Mouse (Mus musculus): ENCODE measurements at regions not wholly inside any gene's neighbourhood (a gene's known extent, or its start where the extent isn't known, plus 50 kb on each side); places are given as distances from the start of the nearest gene placed in this dataset.

DNA sequence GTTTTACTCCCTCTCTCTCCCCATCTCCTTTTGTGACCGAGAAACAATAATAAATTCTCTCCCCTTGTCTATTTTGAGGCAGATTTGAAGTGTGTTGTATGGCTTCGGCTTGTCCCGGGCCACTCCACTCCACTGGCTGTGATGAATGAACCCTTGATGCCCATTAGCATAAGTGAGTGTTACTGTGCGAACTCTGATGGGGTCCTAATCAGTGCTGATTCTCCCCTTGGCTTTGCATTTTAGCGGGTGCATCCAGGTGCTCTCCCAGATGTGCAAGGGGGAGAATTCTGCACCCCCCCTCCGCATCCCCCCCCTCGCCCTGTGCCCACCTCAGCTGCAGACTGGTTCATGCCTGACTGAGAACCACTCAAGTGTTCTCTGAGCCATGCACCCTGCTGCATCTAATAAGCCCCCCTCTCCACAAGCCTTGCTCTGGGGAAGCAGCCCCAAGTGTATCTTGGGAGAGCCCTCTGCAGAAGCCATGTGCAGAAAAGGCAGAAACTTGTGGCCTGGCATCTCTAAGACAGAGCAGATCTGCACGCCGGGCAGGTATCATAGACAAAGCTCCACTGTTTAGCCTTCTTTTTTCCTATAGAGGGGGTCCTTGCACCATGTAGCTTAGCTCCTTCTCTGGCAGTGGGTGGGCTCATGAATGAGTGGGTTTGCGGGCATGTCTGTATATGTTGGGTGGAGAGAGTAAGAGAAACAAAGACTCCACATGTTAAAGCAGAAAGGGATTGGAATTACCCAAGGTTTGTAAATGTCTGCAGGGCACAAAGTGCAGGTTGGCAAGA, 507.5 kb downstream of the Slc4a3 start:
- Histone ChIP-seq H3K36me3 (ENCODE audit: control insufficient read depth, insufficient read depth, low read length) (no peaks in the 10 kb centered on the region), H3K4me3 (ENCODE audit: low read depth, low read length) (no peak overlapping the region), H3K9ac (ENCODE audit: low read length) (no peak overlapping the region), H3K9me3 (ENCODE audit: control insufficient read depth, low read length) (no peaks in the 10 kb centered on the region), H3K4me2 (ENCODE audit: low read length) (no peak overlapping the region), H3K27me3 (replicated peaks; ENCODE audit: control insufficient read depth, insufficient read depth, low read length) (no peaks in the 10 kb centered on the region), H3K4me1 (replicated peaks; ENCODE audit: control insufficient read depth, insufficient read depth, low read length) (no peaks in the 10 kb centered on the region), H3K27ac (ENCODE audit: low read depth) (no peak overlapping the region)
- 72% methylated on average over 10 of the region's 10 CpGs for WGBS
- ATAC-seq (replicated peaks; ENCODE audit: low FRiP score, low TSS enrichment, low read depth) (no peak), DNase-seq (ENCODE audit: low spot score) (no peak)

DNA sequence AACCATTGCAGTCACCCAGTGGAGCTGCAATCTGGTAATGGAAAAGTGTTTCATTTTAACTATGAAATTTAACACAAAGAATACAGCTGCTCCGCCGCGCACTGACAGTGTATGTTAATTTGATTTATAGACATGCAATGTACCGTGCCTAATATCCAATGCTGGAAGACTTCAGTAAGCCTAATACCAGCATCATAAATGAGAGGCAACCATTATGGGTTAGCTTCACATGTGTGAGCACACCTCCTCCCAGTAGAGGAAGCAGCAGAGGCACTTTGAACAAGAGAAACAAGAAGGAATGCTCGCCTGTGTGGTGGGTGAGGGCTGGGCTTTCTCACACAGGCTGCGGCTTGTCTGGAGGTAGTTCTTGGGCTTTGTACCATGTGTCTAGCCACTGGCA, 519.7 kb downstream of the Slc4a3 start:
- 38% methylated on average over 6 of the region's 6 CpGs for WGBS
- DNase-seq (ENCODE audit: low spot score) (no peak), ATAC-seq (replicated peaks; ENCODE audit: low FRiP score, low TSS enrichment, low read depth) (no peak)
- Histone ChIP-seq H3K27me3 (replicated peaks; ENCODE audit: control insufficient read depth, insufficient read depth, low read length) (no peaks in the 10 kb centered on the region), H3K4me2 (ENCODE audit: low read length) (no peak overlapping the region), H3K36me3 (ENCODE audit: control insufficient read depth, insufficient read depth, low read length) (no peaks in the 10 kb centered on the region), H3K9ac (ENCODE audit: low read length) (no peak overlapping the region), H3K4me1 (replicated peaks; ENCODE audit: control insufficient read depth, insufficient read depth, low read length) (0 out of 2 replicates have a peak, but pooled peaks cover 3% of the 10 kb centered on the region), H3K4me3 (ENCODE audit: low read depth, low read length) (no peak overlapping the region), H3K9me3 (ENCODE audit: control insufficient read depth, low read length) (no peaks in the 10 kb centered on the region), H3K27ac (ENCODE audit: low read depth) (no peak overlapping the region)

DNA sequence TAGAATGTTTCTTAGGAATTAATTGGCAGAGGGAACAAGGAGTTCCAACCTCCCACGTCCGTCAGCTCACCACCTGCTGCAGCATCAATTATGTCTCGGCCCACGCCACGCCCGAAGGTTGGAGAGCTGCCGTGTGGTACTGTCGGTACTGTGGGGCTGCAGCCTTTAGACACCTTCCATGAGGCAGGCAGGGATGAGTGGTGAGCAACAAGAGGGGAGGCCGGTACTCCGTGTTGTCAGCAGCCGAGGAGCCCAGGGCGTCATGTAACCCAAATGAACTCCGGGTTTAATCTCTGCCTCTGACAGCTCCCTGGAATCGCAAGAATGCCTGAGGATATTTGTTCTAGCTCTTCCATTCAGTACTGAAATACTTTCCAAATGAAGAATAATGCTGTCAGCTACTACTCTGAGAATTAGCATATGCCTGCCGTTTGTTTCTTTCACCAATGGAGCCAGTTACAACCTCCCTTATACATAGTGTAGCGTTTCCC, 524.8 kb downstream of the Slc4a3 start:
- no peaks in the 10 kb centered on the region for H3K27me3 ChIP-seq (replicated peaks; ENCODE audit: control insufficient read depth, insufficient read depth, low read length)
- no peak overlapping the region for H3K4me2 ChIP-seq (ENCODE audit: low read length)
- DNase-seq (ENCODE audit: low spot score) (no peak), ATAC-seq (replicated peaks; ENCODE audit: low FRiP score, low TSS enrichment, low read depth) (no peak)
- no peak overlapping the region for H3K27ac ChIP-seq (ENCODE audit: low read depth)
- no peaks in the 10 kb centered on the region for H3K9me3 ChIP-seq (ENCODE audit: control insufficient read depth, low read length)
- H3K4me3 ChIP-seq (ENCODE audit: low read depth, low read length): no peak overlapping the region
- 65% methylated on average over 16 of the region's 16 CpGs for WGBS
- H3K36me3 ChIP-seq (ENCODE audit: control insufficient read depth, insufficient read depth, low read length): no peaks in the 10 kb centered on the region
- H3K9ac ChIP-seq (ENCODE audit: low read length): no peak overlapping the region
- H3K4me1 ChIP-seq (replicated peaks; ENCODE audit: control insufficient read depth, insufficient read depth, low read length): 0 out of 2 replicates have a peak, but pooled peaks cover under 1% of the 10 kb centered on the region

DNA sequence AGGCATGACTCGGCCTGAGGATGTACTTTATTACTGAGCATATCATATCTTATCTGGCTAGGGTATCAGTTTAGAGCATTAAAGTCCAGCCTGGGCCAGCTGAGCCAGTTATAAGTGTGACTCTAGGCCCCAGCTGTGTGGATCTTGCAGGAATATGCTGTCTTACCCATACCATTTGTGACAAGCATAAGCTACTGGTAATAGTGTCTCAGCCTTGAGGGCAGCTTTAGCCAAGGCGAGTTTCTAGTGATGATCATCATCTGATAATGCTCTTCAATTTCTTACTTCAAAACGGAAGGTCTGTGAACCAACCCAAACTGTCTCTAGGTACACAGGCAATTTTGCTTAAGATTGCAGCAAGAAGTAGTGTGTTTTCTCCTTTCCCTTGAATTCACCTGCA, 529.1 kb downstream of the Slc4a3 start:
- ATAC-seq (replicated peaks; ENCODE audit: low FRiP score, low TSS enrichment, low read depth): no peak
- H3K4me3 ChIP-seq (ENCODE audit: low read depth, low read length): no peak overlapping the region
- H3K36me3 ChIP-seq (ENCODE audit: control insufficient read depth, insufficient read depth, low read length): no peaks in the 10 kb centered on the region
- H3K9me3 ChIP-seq (ENCODE audit: control insufficient read depth, low read length): no peaks in the 10 kb centered on the region
- no peak overlapping the region for H3K27ac ChIP-seq (ENCODE audit: low read depth)
- WGBS: 59% methylated on average over 3 of the region's 3 CpGs
- H3K4me2 ChIP-seq (ENCODE audit: low read length): no peak overlapping the region
- H3K27me3 ChIP-seq (replicated peaks; ENCODE audit: control insufficient read depth, insufficient read depth, low read length): no peaks in the 10 kb centered on the region
- no peak overlapping the region for H3K9ac ChIP-seq (ENCODE audit: low read length)
- H3K4me1 ChIP-seq (replicated peaks; ENCODE audit: control insufficient read depth, insufficient read depth, low read length): no peaks in the 10 kb centered on the region; the same call in 1 of the 2 replicates
- no peak for DNase-seq (ENCODE audit: low spot score)

DNA sequence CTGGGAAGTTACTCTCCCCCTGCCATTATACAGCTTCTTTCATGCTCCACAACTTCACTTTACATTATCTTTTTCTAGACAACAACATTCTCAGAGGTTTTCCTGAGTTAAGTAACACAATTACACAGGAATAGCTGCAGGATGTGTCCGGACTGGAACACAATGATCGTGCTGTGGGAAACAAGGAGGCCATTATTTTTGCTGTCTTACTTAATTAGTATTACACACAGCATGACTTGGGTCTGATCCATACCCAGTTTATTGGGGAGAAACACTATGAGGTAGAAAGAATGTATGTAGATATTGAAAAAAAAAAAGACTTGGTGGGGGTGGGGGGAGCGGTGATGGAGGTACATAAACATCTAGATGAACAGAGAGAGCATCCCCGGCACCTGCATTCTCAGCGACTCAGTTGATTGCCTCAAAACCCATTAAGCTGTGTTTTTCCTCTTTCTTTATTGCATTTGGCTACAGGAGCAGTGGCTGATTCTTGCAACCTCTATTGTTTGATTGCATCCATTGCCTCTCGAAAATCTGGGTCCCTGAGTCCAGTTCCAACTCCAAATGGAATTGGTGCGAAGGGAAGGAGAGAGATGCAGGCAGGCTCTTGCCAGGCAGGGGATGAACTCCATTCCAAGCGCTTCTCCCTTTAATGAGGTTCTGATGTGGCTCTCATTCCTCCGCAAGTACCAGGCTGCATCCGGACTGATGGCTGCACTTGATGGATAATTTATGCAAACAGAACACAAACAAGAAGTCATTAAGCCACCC, 529.8 kb downstream of the Slc4a3 start:
- Histone ChIP-seq H3K9ac (ENCODE audit: low read length) (no peak overlapping the region), H3K36me3 (ENCODE audit: control insufficient read depth, insufficient read depth, low read length) (no peaks in the 10 kb centered on the region), H3K4me3 (ENCODE audit: low read depth, low read length) (no peak overlapping the region), H3K4me1 (replicated peaks; ENCODE audit: control insufficient read depth, insufficient read depth, low read length) (no peaks in the 10 kb centered on the region; the same call in 1 of the 2 replicates), H3K9me3 (ENCODE audit: control insufficient read depth, low read length) (no peaks in the 10 kb centered on the region), H3K27ac (ENCODE audit: low read depth) (no peak overlapping the region), H3K4me2 (ENCODE audit: low read length) (no peak overlapping the region), H3K27me3 (replicated peaks; ENCODE audit: control insufficient read depth, insufficient read depth, low read length) (no peaks in the 10 kb centered on the region)
- DNase-seq (ENCODE audit: low spot score) (no peak), ATAC-seq (replicated peaks; ENCODE audit: low FRiP score, low TSS enrichment, low read depth) (no peak)
- 67% methylated on average over 10 of the region's 10 CpGs for WGBS

DNA sequence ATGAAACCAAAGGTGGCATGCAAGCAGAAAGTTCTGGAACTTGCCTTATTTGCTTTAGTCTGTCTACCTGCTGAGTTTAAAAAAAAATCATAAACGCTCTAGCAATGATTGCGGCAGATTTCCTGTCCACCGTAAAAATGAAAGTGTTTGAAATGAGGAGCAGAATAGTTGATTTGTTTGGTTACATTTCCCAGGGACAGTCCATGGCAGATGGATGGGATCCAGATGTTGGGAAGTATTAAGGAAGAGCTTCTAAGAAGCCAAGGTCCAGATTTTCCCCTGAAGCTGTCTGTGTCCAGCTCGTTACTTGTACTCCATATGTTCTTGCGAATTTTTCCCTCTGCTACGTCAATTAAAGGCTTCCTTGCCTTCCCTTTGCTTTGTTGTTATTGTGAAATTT, 534.2 kb downstream of the Slc4a3 start:
- 26% methylated on average over 6 of the region's 6 CpGs for WGBS

DNA sequence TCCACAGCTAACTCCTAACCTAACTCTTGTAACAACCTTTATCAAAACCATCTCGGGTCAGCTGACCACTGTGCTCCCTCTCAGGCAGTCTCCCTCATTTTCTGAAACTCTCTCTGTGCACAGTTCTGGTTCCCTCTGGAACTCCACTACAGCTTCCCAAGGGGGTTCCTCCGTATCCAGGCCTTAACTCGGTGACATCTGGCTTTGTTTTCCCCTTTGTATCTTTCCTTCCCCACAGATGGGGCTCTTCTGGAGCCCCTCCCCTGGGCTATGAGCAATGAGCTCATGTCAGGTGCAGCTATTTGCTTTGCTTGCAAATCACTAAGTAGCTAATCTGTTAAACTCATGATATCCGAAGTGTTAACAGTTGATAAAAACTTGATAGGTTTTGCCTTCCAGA, 535.6 kb downstream of the Slc4a3 start:
- Histone ChIP-seq H3K4me3 (ENCODE audit: low read depth, low read length) (no peak overlapping the region), H3K27me3 (replicated peaks; ENCODE audit: control insufficient read depth, insufficient read depth, low read length) (no peaks in the 10 kb centered on the region), H3K4me1 (replicated peaks; ENCODE audit: control insufficient read depth, insufficient read depth, low read length) (no peaks in the 10 kb centered on the region; the same call in 1 of the 2 replicates), H3K9me3 (ENCODE audit: control insufficient read depth, low read length) (no peaks in the 10 kb centered on the region), H3K36me3 (ENCODE audit: control insufficient read depth, insufficient read depth, low read length) (no peaks in the 10 kb centered on the region), H3K9ac (ENCODE audit: low read length) (no peak overlapping the region), H3K4me2 (ENCODE audit: low read length) (no peak overlapping the region), H3K27ac (ENCODE audit: low read depth) (no peak overlapping the region)
- ATAC-seq (replicated peaks; ENCODE audit: low FRiP score, low TSS enrichment, low read depth) (no peak), DNase-seq (ENCODE audit: low spot score) (no peak)
- 58% methylated on average over 4 of the region's 4 CpGs for WGBS

More for the DNA sequence above, 534.2 kb downstream of the Slc4a3 start:
- H3K36me3 ChIP-seq (ENCODE audit: control insufficient read depth, insufficient read depth, low read length): no peaks in the 10 kb centered on the region
- no peaks in the 10 kb centered on the region; the same call in 1 of the 2 replicates for H3K4me1 ChIP-seq (replicated peaks; ENCODE audit: control insufficient read depth, insufficient read depth, low read length)
- no peak overlapping the region for H3K4me3 ChIP-seq (ENCODE audit: low read depth, low read length)
- peak overlapping the region; percentile 64; the same call in 1 of the 2 replicates for H3K27ac ChIP-seq (ENCODE audit: low read depth)
- no peaks in the 10 kb centered on the region for H3K27me3 ChIP-seq (replicated peaks; ENCODE audit: control insufficient read depth, insufficient read depth, low read length)
- ATAC-seq (replicated peaks; ENCODE audit: low FRiP score, low TSS enrichment, low read depth) (no peak), DNase-seq (ENCODE audit: low spot score) (no peak)
- peak overlapping the region; percentile 21; the same call in 1 of the 2 replicates for H3K4me2 ChIP-seq (ENCODE audit: low read length)
- H3K9ac ChIP-seq (ENCODE audit: low read length): no peak overlapping the region
- H3K9me3 ChIP-seq (ENCODE audit: control insufficient read depth, low read length): no peaks in the 10 kb centered on the region

DNA sequence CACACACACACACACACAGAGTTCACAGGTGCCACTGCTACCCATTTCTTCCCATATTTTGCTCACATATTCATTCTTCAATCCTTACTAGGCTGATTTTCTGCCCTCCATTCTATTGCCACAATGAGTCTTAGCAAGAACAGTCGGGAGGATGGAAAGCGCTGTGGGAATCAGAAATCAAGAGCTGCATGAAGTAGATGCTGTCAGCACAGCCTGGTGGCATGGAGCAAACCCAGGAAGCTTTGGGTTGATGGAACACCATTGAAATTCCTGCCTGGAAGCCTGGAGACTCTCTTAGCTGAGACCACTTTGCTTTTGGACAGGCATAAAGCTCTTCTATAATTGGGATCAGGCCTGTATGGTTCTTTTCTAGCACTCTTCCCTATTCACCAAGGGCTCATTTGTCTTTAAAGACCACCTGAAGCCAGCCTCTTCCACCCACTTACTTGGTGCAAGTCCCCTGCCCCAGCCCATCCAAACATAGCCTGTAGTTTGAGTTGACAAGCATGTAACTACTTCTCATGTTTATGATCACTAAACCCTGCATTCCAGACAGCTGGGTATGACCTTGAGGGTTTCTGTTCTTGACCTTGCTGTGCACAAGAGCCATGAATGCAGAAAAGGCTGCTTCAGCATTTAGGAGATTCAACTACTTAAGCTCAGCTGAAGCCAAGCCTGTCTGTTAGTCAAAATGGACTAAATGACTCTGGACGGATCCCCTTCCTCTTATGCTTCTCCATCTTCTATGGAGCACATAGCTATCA, 537.4 kb downstream of the Slc4a3 start:
- no peak overlapping the region for H3K9ac ChIP-seq (ENCODE audit: low read length)
- DNase-seq (ENCODE audit: low spot score) (no peak), ATAC-seq (replicated peaks; ENCODE audit: low FRiP score, low TSS enrichment, low read depth) (no peak)
- H3K9me3 ChIP-seq (ENCODE audit: control insufficient read depth, low read length): no peaks in the 10 kb centered on the region
- no peak overlapping the region for H3K4me2 ChIP-seq (ENCODE audit: low read length)
- H3K4me1 ChIP-seq (replicated peaks; ENCODE audit: control insufficient read depth, insufficient read depth, low read length): no peaks in the 10 kb centered on the region; the same call in 1 of the 2 replicates
- H3K27me3 ChIP-seq (replicated peaks; ENCODE audit: control insufficient read depth, insufficient read depth, low read length): no peaks in the 10 kb centered on the region
- no peaks in the 10 kb centered on the region for H3K36me3 ChIP-seq (ENCODE audit: control insufficient read depth, insufficient read depth, low read length)
- WGBS: 93% methylated on average over 3 of the region's 3 CpGs
- no peak overlapping the region for H3K4me3 ChIP-seq (ENCODE audit: low read depth, low read length)
- no peak overlapping the region for H3K27ac ChIP-seq (ENCODE audit: low read depth)
